9 mouse cellular contexts compared by ENCODE assay signal in genomic region chr6:51432535-51433397, GRCm38 (mm10). TPM values are rescaled to one million over a fixed set of nuclear protein-coding genes. Genes with fewer than 3 reads are reported as not detected.
DNase-seq lines count a peak whose midpoint lies in the region; ATAC-seq and TF ChIP-seq lines count a peak whose summit lies in the region.
"Had no signal": no experiment of that assay in that cellular context is flagged by ENCODE, and none has a peak within 500 bp of the region (broad histone marks: within the 10 kb centered on the region; RNA-seq: fewer than 3 reads in every experiment).

Gene Nfe2l3 (plus strand): TSS chr6:51432670.

- peak within 1 kb of the TSS; percentile 51 for H3K4me3 ChIP-seq in liver, embryonic 12.5 days
- H3K4me3 ChIP-seq in myocyte = no peak within 1 kb of the TSS
- H3K4me3 ChIP-seq in stomach, postnatal 0 days (ENCODE audit: low read depth, low read length) = peak within 1 kb of the TSS; percentile 59

- peak within 1 kb of the TSS; percentile 74 for H3K4me2 ChIP-seq in liver, embryonic 12.5 days
- H3K4me2 ChIP-seq in myocyte (ENCODE audit: low read depth) = peak within 1 kb of the TSS; percentile 24
- peak within 1 kb of the TSS; percentile 91 for H3K4me2 ChIP-seq in stomach, postnatal 0 days (replicated peaks; ENCODE audit: low read depth)

- no peak for TF ChIP-seq EP300 in stomach, postnatal 0 days (optimal IDR thresholded peaks at IDR 0.05)

- no peak for TF ChIP-seq POLR2A in myocyte (IDR thresholded peaks at IDR 0.05; ENCODE audit: insufficient read length, low read depth)

- peaks cover 81% of the 10 kb centered on the region for H3K27me3 ChIP-seq in liver, embryonic 12.5 days (replicated peaks)
- peaks cover 25% of the 10 kb centered on the region for H3K27me3 ChIP-seq in myocyte (ENCODE audit: control insufficient read depth, insufficient read depth, insufficient read length)
- no peaks in the 10 kb centered on the region for H3K27me3 ChIP-seq in stomach, postnatal 0 days (ENCODE audit: control insufficient read depth, insufficient read depth, low read length)

- WGBS in liver, embryonic 12.5 days (ENCODE audit: insufficient replicate concordance) = 2% methylated on average over 71 of the region's 74 CpGs
- WGBS in stomach, postnatal 0 days = 1% methylated on average over 72 of the region's 74 CpGs

- H3K4me1 ChIP-seq in liver, embryonic 12.5 days = peaks cover 14% of the 10 kb centered on the region
- no peaks in the 10 kb centered on the region; the same call in 1 of the 2 replicates for H3K4me1 ChIP-seq in stomach, postnatal 0 days (replicated peaks; ENCODE audit: control insufficient read depth, insufficient read depth)

- peak within 1 kb of the TSS; percentile 9; the same call in 1 of the 2 replicates for H3K9ac ChIP-seq in liver, embryonic 12.5 days
- peak within 1 kb of the TSS; percentile 75 for H3K9ac ChIP-seq in stomach, postnatal 0 days (ENCODE audit: low read length)

- ATAC-seq in liver, embryonic 12.5 days = peak; percentile 93
- ATAC-seq in stomach, postnatal 0 days (ENCODE audit: low FRiP score, low TSS enrichment) = peak; percentile 94

- no peaks in the 10 kb centered on the region for H3K9me3 ChIP-seq in liver, embryonic 12.5 days (replicated peaks)
- no peaks in the 10 kb centered on the region for H3K9me3 ChIP-seq in stomach, postnatal 0 days (ENCODE audit: control insufficient read depth, low read length)

- TF ChIP-seq CTCF in stomach, postnatal 0 days (IDR thresholded peaks at IDR 0.05; ENCODE audit: low read depth) = no peak

- peak; percentile 32 for DNase-seq in cerebellum, adult 11-12 months
- no peak for DNase-seq in cerebellum, adult 8-10 months
- peak; percentile 57 to 71 for DNase-seq in cerebellum, postnatal 10 days
- DNase-seq in gastrocnemius, postnatal 25 days = peak; percentile 53
- peak; percentile 40 for DNase-seq in kidney, adult 18-20 months
- DNase-seq in stomach, postnatal 0 days (ENCODE audit: low spot score) = peak; percentile 96

- no peak within 1 kb of the TSS for H3ac ChIP-seq in myocyte (ENCODE audit: control insufficient read depth, insufficient read length)

- no peaks in the 10 kb centered on the region for H3K79me2 ChIP-seq in myocyte (ENCODE audit: control insufficient read depth, insufficient read depth)

- H3K27ac ChIP-seq in liver, embryonic 12.5 days = no peak within 1 kb of the TSS
- H3K27ac ChIP-seq in stomach, postnatal 0 days (replicated peaks) = peak within 1 kb of the TSS; percentile 84
- H3K27ac ChIP-seq: macrophage had no signal

- no peaks in the 10 kb centered on the region for H3K36me3 ChIP-seq in liver, embryonic 12.5 days
- no peaks in the 10 kb centered on the region for H3K36me3 ChIP-seq in myocyte (ENCODE audit: control insufficient read depth, insufficient read depth)
- H3K36me3 ChIP-seq in stomach, postnatal 0 days (ENCODE audit: control insufficient read depth, insufficient read depth, low read length) = no peaks in the 10 kb centered on the region

TF ChIP-seq in myocyte, 11 proteins besides CTCF, POLR2A, EP300 and RAD21:
- TF ChIP-seq MAX (IDR thresholded peaks at IDR 0.05; ENCODE audit: low read depth) (no peak), TCF12 (IDR thresholded peaks at IDR 0.05; ENCODE audit: insufficient read depth, poor library complexity, severe bottlenecking) (no peak), REST (IDR thresholded peaks at IDR 0.05; ENCODE audit: insufficient read depth, insufficient read length) (no peak), SRF (IDR thresholded peaks at IDR 0.05; ENCODE audit: control insufficient read depth, insufficient read length, low read depth) (no peak), USF1 (IDR thresholded peaks at IDR 0.05; ENCODE audit: low read depth) (no peak), MYOD1 (IDR thresholded peaks at IDR 0.05; ENCODE audit: control insufficient read depth in 1 of 3, insufficient read length in 2 of 3, low read depth in 2 of 3) (no peak), E2F4 (IDR thresholded peaks at IDR 0.05; ENCODE audit: insufficient read depth) (no peak), POLR2AphosphoS2 (IDR thresholded peaks at IDR 0.05; ENCODE audit: insufficient read length, low read depth) (no peak), CEBPB (IDR thresholded peaks at IDR 0.05; ENCODE audit: insufficient read depth, poor library complexity, severe bottlenecking) (no peak)

RNA-seq across cellular contexts. Expression of gene Nfe2l3, which starts in this region (rescaled TPM):
- not detected for total RNA-seq in gastrocnemius, postnatal 25 days (2021)
- 0.23 and 0.29 TPM in 2 replicates for polyA plus RNA-seq in liver, embryonic 12.5 days (2016; fragmentation: Nextera tagmentation; extraction: Ambion mirVana)
- 0.06 TPM for polyA plus RNA-seq in myocyte (2012; fragmentation: generic; extraction: Trizol)
- polyA plus RNA-seq in stomach, postnatal 0 days (2015; fragmentation: Nextera tagmentation; extraction: Ambion mirVana) = 19.6 and 20.9 TPM in 2 replicates
- polyA plus RNA-seq: macrophage had no signal

Comparison
In these comparisons a context has a peak if more than half of its experiments do, and no peak if none do; other contexts are left out.
1. RNA of gene Nfe2l3 (polyA plus RNA-seq): 19.6 to 20.9 TPM in stomach, postnatal 0 days; 0.23 to 0.29 TPM in liver, embryonic 12.5 days and 0.06 TPM in myocyte (single experiment); every median in the first group is over 10 times any median in the second.
2. Peak in DNase-seq in gastrocnemius, postnatal 25 days; RNA of the gene not detected or under 1 TPM.
3. Peak in ATAC-seq, H3K4me3 ChIP-seq, H3K9ac ChIP-seq and H3K4me2 ChIP-seq in liver, embryonic 12.5 days; RNA of the gene not detected or under 1 TPM.
4. H3K4me2 ChIP-seq: peak in every context shown above with its lines; median percentile 91 in stomach, postnatal 0 days; 74 in liver, embryonic 12.5 days; 24 in myocyte.